ENCODE assay signal across 8 mouse cellular contexts in the genomic region with DNA sequence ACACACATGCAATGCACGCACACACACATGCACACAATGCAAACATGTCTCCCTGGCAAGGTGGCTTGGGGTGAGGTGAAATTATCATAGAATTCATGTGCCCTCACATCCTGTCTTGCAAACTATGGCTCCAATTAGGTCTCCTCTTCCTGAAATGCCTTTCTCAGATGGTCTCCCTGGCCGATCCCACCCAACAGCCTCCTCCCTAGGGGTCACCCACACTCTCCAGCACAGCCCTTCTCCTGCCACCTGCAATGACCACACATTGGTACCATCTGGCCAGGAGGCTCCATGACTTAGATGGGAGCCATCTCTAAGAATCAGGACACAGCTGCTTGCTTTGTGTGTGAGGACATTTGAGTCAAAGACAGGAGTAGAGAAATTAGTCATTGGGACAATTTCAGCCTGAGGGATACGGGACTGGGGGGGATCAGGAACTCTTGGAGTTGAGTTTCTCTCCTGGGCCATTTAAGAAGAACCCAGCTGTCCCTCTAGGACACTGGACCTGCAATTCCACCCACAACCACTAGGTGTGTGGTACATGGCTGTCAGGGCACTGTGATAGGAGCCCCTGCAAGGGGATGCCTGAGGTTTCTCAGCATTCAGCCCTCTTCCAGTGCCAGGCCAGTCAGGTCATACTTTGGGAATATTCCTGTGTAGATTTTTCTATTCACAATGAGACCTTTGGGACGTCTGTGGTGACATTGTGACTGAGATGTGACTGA. TPM values are rescaled to one million over a fixed set of nuclear protein-coding genes. Genes with fewer than 3 reads are reported as not detected.
DNase-seq lines count a peak whose midpoint lies in the region; ATAC-seq and TF ChIP-seq lines count a peak whose summit lies in the region.
"Had no signal": no experiment of that assay in that cellular context is flagged by ENCODE, and none has a peak within 500 bp of the region (broad histone marks: within the 10 kb centered on the region; RNA-seq: fewer than 3 reads in every experiment).

No protein-coding gene starts in this region.

- WGBS in kidney, embryonic 16.5 days = 77% methylated on average over 4 of the region's 4 CpGs
- WGBS in small intestine, adult 2 months = 70% methylated on average over 4 of the region's 4 CpGs

- no peaks in the 10 kb centered on the region for H3K36me3 ChIP-seq in kidney, embryonic 16.5 days (ENCODE audit: insufficient read depth, low read length)
- H3K36me3 ChIP-seq in small intestine, adult 2 months (ENCODE audit: control insufficient read depth, insufficient read depth, low read length) = no peaks in the 10 kb centered on the region

- no peaks in the 10 kb centered on the region for H3K9me3 ChIP-seq in kidney, embryonic 16.5 days (ENCODE audit: low read length)

- TF ChIP-seq POLR2A in small intestine, adult 2 months (IDR thresholded peaks at IDR 0.05; ENCODE audit: low read depth, low read length) = no peak

- H3K4me3 ChIP-seq in kidney, embryonic 16.5 days (ENCODE audit: low read length) = no peak overlapping the region
- no peak overlapping the region for H3K4me3 ChIP-seq in small intestine, adult 2 months (ENCODE audit: low read depth, low read length)
- H3K4me3 ChIP-seq: erythroblast, embryonic 14.5 days had no signal

- H3K27ac ChIP-seq in kidney, embryonic 16.5 days (ENCODE audit: low read length) = no peak overlapping the region
- H3K27ac ChIP-seq in small intestine, adult 2 months (ENCODE audit: insufficient read depth, low read depth, low read length) = no peak overlapping the region

- peak; percentile 52 for DNase-seq in kidney, adult 18-20 months
- DNase-seq in ES-CJ7 (ENCODE audit: low read depth, low spot score) = peak; percentile 68
- peak; percentile 40 for DNase-seq in c-Kit-negative CD71-positive TER-119-positive erythroid progenitor cells, embryonic 14.5 days (ENCODE audit: low read depth, low spot score)
- no peak for DNase-seq in Muller cell, postnatal 12 days (ENCODE audit: inconsistent ontology term)
- DNase-seq in gastrocnemius, postnatal 10 days = no peak

- no peak overlapping the region for H3K4me2 ChIP-seq in kidney, embryonic 16.5 days (replicated peaks; ENCODE audit: low read depth, low read length)

- no peaks in the 10 kb centered on the region; the same call in 1 of the 2 replicates for H3K27me3 ChIP-seq in kidney, embryonic 16.5 days (ENCODE audit: insufficient read depth, low read length)
- H3K27me3 ChIP-seq in small intestine, adult 2 months (ENCODE audit: control insufficient read depth, insufficient read depth, low read length) = peaks cover 4% of the 10 kb centered on the region

- peaks cover 12% of the 10 kb centered on the region for H3K4me1 ChIP-seq in kidney, embryonic 16.5 days (ENCODE audit: insufficient read depth, low read length)
- H3K4me1 ChIP-seq in small intestine, adult 2 months (ENCODE audit: control insufficient read depth, insufficient read depth, insufficient read length, low read length) = no peaks in the 10 kb centered on the region

- peak; percentile 54; the same call in 1 of the 2 replicates for TF ChIP-seq CTCF in small intestine, adult 2 months (IDR thresholded peaks at IDR 0.05; ENCODE audit: extremely low read depth, insufficient read length, insufficient replicate concordance, low read depth, low read length)

- ATAC-seq in kidney, embryonic 16.5 days (ENCODE audit: low FRiP score, low TSS enrichment) = no peak

- H3K9ac ChIP-seq in kidney, embryonic 16.5 days (replicated peaks; ENCODE audit: low read length) = no peak overlapping the region

RNA-seq across cellular contexts. Expression of gene Meox1, which starts 17.8 kb away (rescaled TPM):
- 15.2 and 15.5 TPM in 2 replicates for polyA plus RNA-seq in kidney, embryonic 16.5 days (2015; fragmentation: Nextera tagmentation; extraction: Ambion mirVana)
- polyA plus RNA-seq in small intestine, adult 2 months (2012; rRNA removed) = 0.42 and 0.65 TPM in 2 replicates
- total RNA-seq in gastrocnemius, postnatal 10 days (2021) = 10 to 100 TPM; 11.7 to 12.3 TPM
- polyA plus RNA-seq: erythroblast, embryonic 14.5 days had no signal

RNA-seq across cellular contexts. Expression of gene Sost, which starts 54.8 kb away (rescaled TPM):
- polyA plus RNA-seq in kidney, embryonic 16.5 days (2015; fragmentation: Nextera tagmentation; extraction: Ambion mirVana) = 0.76 and 0.80 TPM in 2 replicates
- polyA plus RNA-seq in small intestine, adult 2 months (2012; rRNA removed) = not detected in 2 replicates
- total RNA-seq in gastrocnemius, postnatal 10 days (2021) = under 1 TPM in 1 of 2 experiments, not detected in 1; 0.41 TPM
- polyA plus RNA-seq: erythroblast, embryonic 14.5 days had no signal

Comparison
In these comparisons a context has a peak if more than half of its experiments do, and no peak if none do; other contexts are left out.
1. DNase-seq: peak in kidney, adult 18-20 months (single experiment), ES-CJ7 (single experiment) and c-Kit-negative CD71-positive TER-119-positive erythroid progenitor cells, embryonic 14.5 days (single experiment); none in Muller cell, postnatal 12 days (single experiment) and gastrocnemius, postnatal 10 days (single experiment).